Mouse (Mus musculus) heart, embryonic 14.5 days (tissue): ENCODE measurements around the gene Gm6525. TPM values are rescaled to one million over a fixed set of nuclear protein-coding genes. Genes with fewer than 3 reads are reported as not detected.

Source experiments
- ATAC-seq: fragments of 200-750 bp; cut with Nextera tagmentation; 2 replicates; pipeline ENCODE4 v1.8.0; 2017; ENCODE audit warnings: low read depth, moderate TSS enrichment; ENCODE audit not compliant: insufficient number of reproducible peaks, insufficient read depth, low FRiP score
- H3K27ac ChIP-seq, 2 experiments: fragments of 200-500 bp in 1 of 2; fragments of 300-500 bp in 1 of 2; sonication (generic) in 1 of 2; replicated peaks in 1 of 2; 2 replicates each; pipeline ENCODE4 v1.5.1; 2012 to 2014; ENCODE audit warnings: low read depth in 2 of 2, low read length in 2 of 2, control low read depth in 1 of 2, mild to moderate bottlenecking in 1 of 2, mixed read lengths in 1 of 2; ENCODE audit not compliant: control insufficient read depth in 1 of 2, insufficient read depth in 1 of 2
- H3K27me3 ChIP-seq: fragments of 300-500 bp; sonication (generic); 2 replicates; pipeline ENCODE4 v1.6.1; 2014; ENCODE audit warnings: mild to moderate bottlenecking, low read length, control low read depth; ENCODE audit not compliant: control insufficient read depth, insufficient read depth
- H3K36me3 ChIP-seq: fragments of 300-500 bp; sonication (generic); 2 replicates; pipeline ENCODE4 v1.6.1; 2014; ENCODE audit warnings: mild to moderate bottlenecking, control low read depth, low read length, mixed read lengths; ENCODE audit not compliant: control insufficient read depth, insufficient read depth
- H3K4me1 ChIP-seq, 2 experiments: fragments of 200-500 bp in 1 of 2; fragments of 300-500 bp in 1 of 2; sonication (generic) in 1 of 2; 2 replicates each; pipeline ENCODE4 v1.6.1; 2012 to 2014; ENCODE audit warnings: low read length in 2 of 2, control low read depth in 1 of 2, mixed read lengths in 1 of 2; ENCODE audit not compliant: control insufficient read depth in 2 of 2, insufficient read depth in 2 of 2
- H3K4me2 ChIP-seq: fragments of 300-500 bp; sonication (generic); 2 replicates; pipeline ENCODE4 v1.6.1; 2014; ENCODE audit warnings: mild to moderate bottlenecking, low read length
- H3K4me3 ChIP-seq, 2 experiments: fragments of 200-500 bp in 1 of 2; fragments of 300-500 bp in 1 of 2; sonication (generic) in 1 of 2; 2 replicates each; pipeline ENCODE4 v1.5.1; 2012 to 2014; ENCODE audit warnings: low read length in 2 of 2, mild to moderate bottlenecking in 2 of 2, control low read depth in 1 of 2, low read depth in 1 of 2, moderate library complexity in 1 of 2; ENCODE audit not compliant: control insufficient read depth in 1 of 2, insufficient read depth in 1 of 2
- H3K9ac ChIP-seq: fragments of 300-500 bp; sonication (generic); 2 replicates; pipeline ENCODE4 v1.6.1; 2014; ENCODE audit warnings: mild to moderate bottlenecking, low read length
- H3K9me3 ChIP-seq: fragments of 300-500 bp; sonication (generic); 2 replicates; pipeline ENCODE4 v1.6.1; 2016; ENCODE audit warnings: low read length, control low read depth; ENCODE audit not compliant: control insufficient read depth
- WGBS: fragments of 180-500 bp; shearing (Covaris S2); extraction: QIAGEN DNeasy Blood & Tissue Kit; methylation state at CpG from one replicate; pipeline ENCODE4 v1.1.7; 2014; 5-methylcytosine and 5-hydroxymethylcytosine counted together
- polyA plus RNA-seq: library from polyadenylated mRNA; unstranded; fragments of >200 nt; fragmentation: Nextera tagmentation; extraction: Ambion mirVana; gene quantifications from 2 replicates; pipeline ENCODE4 v1.2.1, GENCODE M21; 2014

Gene Gm6525
- polyA plus RNA-seq, 1 experiment from 2014 or later = 0.32 TPM

DNA sequence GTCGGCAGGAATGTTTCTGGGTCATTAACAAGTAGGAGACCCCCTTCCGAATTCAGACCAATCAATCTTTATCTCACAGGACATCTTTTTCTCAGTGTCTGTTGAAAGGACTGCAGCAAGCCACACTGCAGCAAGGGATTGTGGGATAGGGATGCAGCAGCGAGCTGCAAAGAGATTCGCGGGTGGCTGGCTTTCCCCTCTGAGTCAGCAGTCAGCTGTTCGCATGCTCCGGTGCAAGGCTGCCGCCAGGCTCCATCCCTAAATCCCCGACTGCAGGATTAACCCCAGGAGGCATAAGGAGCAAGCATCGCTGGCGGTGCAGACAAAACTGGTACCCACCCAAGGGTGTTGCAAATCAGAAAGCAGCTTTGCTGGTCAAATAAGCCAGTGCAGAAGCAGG is 46.8 kb downstream of the Gm6525 start:
- Histone ChIP-seq H3K36me3 (no peaks in the 10 kb centered on the region), H3K9ac (peak overlapping the region; percentile 62), H3K4me1 (peaks cover 2 to 10% of the 10 kb centered on the region in 2 experiments; a peak in 1 of 4 replicates), H3K9me3 (no peaks in the 10 kb centered on the region), H3K4me3 (peak overlapping the region; percentile 52 to 58), H3K27me3 (no peaks in the 10 kb centered on the region; the same call in 1 of the 2 replicates), H3K27ac (no peak overlapping the region), H3K4me2 (peak overlapping the region; percentile 93)
- no peak; the same call in 1 of the 2 replicates for ATAC-seq
- WGBS = 0% methylated on average over 11 of the region's 11 CpGs

Other genes with a start within 250 kb of the Gm6525 start
- 30.6 and 33.0 TPM in 2 replicates for gene Tmem131l, start 133.9 kb upstream of the Gm6525 start, polyA plus RNA-seq
- gene Mnd1, start 18.3 kb upstream of the Gm6525 start, polyA plus RNA-seq = 10.2 and 10.7 TPM in 2 replicates
- gene Trim2, start 132.8 kb downstream of the Gm6525 start, polyA plus RNA-seq = 8.5 and 9.3 TPM in 2 replicates